Mouse (Mus musculus) left cerebral cortex, postnatal 36 days (tissue): ENCODE results near the gene Ociad1. TPM values are rescaled to one million over a fixed set of nuclear protein-coding genes. Genes with fewer than 3 reads are reported as not detected.
A peak's percentile ranks its signal among the peaks of the same experiment; 100 is the strongest.

ENCODE experiments used
- DNase-seq, 2 experiments: peaks; one replicate each; pipeline ENCODE4 v3.0.0; 2021 to 2022; ENCODE audit warnings: low spot score in 2 of 2, mixed read lengths in 1 of 2
- intact Hi-C: fragments of 180-260 bp; cut with DNase I; formaldehyde crosslinking; loops from one replicate; pipeline ENCODE4 v1.15.1; 2025
- total RNA-seq, 2 experiments: library from RNA; stranded (reverse); gene quantifications; 2 replicates each; pipeline ENCODE4 v1.2.3; 2021

Ociad1 gene
- total RNA-seq, 2 experiments from 2014 or later: 448 to 466 TPM

DNA sequence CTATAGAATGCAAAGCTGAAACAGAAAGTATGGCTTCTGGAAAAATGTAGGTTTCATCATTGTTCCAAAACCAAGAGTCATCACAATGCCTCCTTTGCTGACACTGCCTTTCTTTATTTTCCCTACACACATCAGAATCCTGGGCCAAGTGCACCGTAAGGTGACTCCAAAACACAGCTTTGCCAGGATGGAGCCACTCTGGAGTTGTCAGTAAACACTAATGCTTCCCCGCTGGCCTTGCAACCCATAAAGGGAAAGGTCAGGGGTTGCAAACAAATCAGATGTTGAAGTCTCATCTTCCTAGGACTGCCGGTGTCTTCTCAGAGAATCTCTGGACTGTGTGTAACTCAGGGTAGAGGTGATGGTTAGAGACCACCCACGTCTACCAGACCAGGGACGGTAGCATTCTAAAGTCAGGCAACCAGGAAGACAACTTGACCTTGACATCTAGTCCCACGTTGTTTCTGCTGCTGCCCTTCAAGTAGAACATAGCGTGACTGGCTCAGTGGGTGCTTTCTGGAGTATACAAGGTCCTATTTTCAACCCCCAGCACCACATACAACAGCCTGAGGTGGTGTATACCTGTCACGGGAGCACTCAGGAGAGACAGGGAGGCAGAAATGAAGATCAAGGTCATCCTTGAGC lies 32.1 kb downstream of the Ociad1 start:
- intact Hi-C loops: loop anchor here (5.0 kb wide), 1 partner anchor 58 kb away; no protein-coding TSS in a partner anchor
- no peak for DNase-seq

DNA sequence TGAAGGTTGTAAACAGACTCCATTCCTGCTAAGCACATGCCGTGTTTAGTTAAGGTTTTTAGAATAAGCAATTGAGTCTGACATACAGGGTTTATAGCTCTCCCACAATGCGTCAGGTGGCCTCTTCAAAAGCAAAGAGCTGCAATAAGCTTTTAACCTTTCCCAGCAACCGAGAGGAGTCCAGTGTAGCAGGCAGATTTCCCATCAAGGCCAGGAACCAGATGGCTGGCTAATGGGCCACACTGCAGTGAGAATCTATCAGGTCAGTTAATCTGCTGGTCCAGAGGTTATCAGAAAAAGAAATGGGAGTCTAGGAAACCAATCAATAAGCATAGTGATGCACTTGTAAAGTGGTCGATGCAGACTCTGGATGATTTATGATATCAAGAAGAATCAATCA lies 38.4 kb downstream of the Ociad1 start:
- intact Hi-C loops: no loop called here
- no peak for DNase-seq

DNA sequence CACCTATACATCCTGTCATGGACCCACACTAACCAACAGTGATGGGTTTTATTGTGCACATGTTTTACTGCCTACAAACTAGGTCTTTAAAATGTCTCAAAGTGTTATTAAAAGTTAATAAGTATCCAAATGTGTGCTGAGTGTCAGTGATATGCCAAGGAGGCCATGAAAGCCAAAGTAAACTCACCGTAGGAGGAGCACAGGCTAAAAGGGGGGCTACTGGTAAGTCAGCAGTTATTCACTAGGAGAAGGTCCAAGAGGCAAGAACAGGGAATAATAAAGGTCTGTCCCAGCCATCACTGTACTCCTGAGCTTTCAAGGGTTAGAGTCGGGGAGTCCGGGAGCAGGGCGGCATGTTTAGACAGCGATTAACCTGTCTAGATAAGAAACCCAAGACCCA lies 43.9 kb downstream of the Ociad1 start:
- intact Hi-C loops: no loop called here
- no peak for DNase-seq

DNA sequence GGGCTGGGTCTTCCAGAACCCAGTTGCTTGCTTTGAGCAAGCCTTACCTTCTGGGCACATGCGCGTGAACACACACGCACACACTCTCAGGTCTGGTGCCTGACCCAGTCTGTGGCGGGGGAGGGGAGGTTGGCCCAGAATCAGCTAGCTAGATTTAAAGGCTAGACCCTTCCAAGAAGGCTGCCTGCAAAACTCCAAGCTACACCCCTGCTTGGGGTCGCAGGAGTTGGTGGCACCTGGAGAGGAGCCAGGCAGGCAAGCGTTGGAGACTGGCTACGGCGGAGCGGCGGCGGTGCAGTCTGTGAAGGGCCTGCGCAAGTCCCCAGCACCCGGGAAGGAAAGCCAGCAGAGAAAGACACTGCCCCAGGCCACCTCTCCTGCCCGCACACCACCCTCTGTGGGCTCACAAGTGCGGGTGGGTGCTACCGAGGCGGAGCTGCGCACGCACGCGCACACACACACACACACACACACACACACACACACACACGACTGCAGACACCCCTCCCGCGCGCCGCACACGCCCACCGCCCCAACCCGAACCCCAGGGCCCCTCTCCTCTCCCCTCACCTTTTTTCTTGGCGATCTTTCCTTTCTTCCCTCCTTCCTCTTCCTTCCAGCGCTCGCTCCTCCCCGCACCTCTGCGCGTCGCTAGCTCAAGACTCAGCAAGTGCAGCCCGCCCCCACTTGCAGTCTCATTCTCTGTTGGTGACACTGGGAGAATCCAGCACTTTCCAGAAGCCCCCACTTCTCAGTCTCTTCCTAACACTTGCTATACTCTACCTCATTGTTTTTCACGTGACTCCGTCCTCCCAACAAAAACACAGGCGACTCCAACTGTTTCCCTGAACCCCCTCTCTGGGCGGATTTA lies 45.6 kb downstream of the Ociad1 start:
- intact Hi-C loops: no loop called here
- DNase-seq: peak; percentile 69 to 76

DNA sequence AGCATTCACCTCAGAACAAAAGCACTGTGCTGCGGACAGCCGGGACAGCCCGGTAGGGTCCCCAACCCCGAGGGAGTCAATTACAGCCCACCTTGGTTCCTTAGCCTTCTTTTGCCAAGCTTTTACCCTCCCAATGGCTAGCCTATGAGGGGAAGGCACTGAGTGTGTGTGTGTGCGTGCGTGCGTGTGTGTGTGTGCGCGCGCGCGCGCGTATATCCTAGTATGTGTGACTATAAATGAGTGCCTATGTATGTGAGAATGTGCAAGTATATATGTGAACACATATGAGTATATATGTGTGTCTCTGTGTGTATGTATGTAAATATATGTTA lies 46.2 kb downstream of the Ociad1 start:
- no peak for DNase-seq
- intact Hi-C loops: no loop called here

DNA sequence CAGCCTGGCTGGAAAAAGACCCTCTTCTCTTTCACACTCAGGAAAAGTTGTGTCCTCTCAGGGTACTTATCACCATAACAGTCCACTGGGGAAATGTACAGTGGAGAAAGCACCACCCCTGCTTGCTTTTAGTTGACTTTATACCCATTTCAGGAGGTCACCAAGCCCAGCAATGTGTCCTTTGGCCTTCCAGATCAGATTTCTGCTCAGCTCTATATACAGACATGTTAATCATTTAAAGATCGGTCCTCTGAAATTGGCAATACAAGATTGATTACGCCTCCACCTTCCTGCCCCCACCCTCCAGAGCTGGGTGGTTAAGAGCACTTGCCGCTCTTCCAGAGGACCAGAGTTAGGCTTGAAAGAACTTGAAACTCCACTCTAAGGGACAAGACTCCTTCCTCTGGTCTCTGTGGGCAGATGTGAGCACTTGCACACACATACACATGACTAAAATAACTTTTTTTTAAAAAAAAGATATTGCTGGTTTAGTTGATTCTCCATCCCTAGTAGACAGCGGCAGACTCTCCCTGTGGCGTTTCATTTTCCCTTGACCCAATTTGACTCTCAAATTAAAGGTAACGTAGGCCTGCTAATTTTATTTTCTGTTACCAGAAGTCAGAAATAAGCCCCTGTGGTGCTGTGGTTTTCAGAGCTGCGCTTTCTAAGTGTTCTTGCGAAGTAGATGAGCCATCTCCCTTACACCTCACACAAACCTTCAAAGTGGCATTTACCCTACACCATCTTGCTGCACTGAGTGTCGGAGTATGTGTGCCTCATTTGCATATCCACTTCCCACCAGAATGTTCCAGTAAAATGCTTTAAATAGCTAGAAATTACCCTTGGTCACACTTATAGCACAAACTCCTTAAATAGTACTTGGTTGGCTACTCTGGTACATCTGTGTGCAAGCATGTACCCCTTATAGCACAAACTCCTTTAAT lies 47.5 kb downstream of the Ociad1 start:
- peak in 1 of 2 experiments; percentile 47 for DNase-seq
- intact Hi-C loops: no loop called here

DNA sequence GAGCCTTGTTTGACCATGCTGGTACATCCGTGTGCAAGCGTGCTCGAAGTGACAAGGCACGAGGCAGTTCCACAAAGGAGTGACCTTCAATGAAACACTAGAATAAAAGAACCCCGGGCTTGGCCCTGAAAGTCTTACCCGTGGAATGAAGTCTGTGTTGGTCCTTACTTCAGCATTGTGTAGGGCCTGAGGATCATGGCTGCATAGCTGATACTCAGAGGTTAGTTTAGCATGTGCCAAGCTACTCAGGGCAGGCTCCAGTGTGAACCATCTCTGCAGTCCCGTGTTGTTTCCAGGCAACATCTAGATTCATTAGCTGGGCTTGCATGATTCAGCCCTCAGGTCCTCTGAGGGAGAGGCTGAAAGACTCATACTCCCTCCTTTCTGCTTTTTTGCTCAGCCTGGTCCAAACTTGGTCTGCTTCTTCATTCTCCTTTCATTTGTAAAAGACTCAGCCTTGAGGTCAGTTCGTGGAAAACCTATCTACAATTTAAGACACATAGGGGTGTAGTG lies 48.2 kb downstream of the Ociad1 start, which contains the start of gene Ociad2:
Gene Ociad2, minus strand, starts transcription at position 306 of the 513 bp plus-strand sequence.
- intact Hi-C loops: no loop called here
- DNase-seq: no peak

DNA sequence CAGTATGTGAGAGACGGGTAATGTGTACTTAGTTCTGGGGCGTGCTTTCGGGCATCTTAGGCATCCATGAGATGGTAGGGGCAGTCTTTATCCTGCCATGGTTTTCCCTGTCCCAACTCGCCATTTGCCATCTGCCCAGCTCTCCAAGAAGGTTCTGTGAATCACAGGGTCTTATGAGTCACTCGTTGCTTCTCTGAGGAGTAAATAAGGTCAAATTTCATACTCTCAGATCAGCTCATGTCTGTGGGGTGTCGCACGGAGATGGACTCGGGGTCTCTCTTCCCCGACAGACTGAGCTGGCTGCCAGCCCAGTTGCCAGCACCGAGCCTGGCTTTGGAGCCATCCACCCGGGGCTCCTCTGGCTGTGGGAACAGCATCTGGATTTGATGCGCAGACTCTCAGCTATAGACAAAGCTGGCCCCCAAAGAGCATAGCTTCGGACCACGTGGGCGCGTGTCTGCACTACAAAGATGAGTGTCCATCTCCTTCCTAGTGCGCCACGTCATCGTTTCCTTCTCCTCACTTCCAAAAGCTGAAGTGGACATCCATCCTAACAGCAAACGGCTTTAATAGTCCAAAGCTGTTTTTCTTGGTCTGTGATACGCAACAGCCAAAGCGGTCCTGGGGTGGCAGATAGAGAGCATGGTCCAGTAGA lies 50.2 kb downstream of the Ociad1 start:
- DNase-seq: no peak
- intact Hi-C loops: no loop called here

DNA sequence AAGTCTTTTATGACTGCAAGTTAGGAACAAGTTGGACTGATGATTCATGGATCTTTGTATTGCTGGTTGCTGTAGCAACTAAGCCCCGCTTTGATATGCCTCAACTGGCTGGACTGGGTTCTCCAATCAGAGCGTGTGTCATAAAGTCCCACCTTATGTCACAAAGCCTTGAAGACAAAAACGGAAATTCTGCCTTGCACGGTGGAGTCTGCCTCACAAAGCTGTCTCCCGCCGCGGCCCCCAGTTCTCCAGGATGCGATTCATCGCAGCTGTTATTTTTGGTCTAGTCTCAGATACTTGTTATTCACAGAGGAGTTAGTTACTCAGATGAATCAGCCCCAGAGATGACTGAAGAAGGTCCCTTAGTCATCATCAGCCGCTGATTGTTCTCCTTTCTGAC lies 51.7 kb downstream of the Ociad1 start:
- intact Hi-C loops: loop anchor here (2.0 kb wide), 1 partner anchor 14 kb away; no protein-coding TSS in a partner anchor
- DNase-seq: peak; percentile 82 to 84

DNA sequence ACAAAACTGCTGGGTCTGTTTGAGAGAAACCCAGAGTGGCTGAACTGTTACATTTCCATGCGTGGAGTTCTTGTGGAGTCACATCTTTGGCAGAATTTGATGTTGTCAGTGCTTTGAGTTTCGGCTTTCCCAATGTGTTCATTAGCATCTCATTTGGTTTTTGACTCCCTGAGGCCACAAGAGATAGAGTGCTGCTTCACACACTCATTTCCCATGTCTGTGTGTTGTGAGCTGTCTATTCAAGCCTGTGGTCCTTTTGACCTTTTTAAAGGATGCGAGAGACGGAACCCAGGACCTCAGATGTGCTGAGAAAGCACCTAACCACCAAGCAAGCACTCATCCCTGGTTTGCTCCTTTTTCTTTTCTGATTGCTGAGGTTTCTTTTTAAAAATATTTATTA lies 52.7 kb downstream of the Ociad1 start:
- intact Hi-C loops: loop anchor here (2.0 kb wide), 1 partner anchor 14 kb away; no protein-coding TSS in a partner anchor

DNA sequence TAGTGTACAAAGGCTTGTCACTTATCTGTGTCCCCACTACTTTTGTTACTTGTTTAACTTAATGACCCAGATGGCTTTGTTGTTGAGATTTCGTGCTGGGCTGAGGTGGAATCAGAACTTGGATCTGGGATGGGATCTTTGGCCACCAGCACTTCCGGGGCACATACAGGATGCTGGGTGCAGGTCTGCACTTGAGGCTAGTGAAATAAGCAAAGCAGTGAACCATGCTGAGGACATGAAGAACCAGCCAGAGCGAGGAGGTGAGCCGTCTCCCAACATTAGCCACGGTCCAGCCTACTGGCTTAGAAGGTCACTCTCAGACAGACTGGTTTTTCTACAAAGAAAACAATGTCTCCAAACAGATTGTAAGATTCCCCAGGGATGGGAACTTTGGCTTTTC lies 56.9 kb downstream of the Ociad1 start:
- intact Hi-C loops: no loop called here
- no peak for DNase-seq

More for the DNA sequence above, 52.7 kb downstream of the Ociad1 start:
- no peak for DNase-seq

DNA sequence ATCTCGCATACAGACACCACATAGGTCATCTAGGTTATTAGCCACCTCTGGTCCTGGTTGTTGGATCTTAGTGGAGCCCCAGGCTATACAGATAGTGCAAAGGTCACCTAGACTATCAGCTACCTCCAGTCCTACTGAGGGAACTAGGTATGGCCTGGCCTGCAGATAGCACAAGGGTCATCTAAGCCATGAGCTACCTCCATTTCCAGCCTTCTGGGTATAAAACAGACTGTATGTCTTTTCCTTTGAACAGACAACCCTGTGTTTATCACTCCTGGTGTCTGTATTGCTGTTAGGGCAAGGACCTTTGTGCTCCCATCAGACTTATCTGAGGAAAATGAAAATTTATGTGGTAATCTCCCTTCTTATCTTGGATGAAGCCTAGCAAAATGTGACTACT lies 59.2 kb downstream of the Ociad1 start:
- intact Hi-C loops: no loop called here

DNA sequence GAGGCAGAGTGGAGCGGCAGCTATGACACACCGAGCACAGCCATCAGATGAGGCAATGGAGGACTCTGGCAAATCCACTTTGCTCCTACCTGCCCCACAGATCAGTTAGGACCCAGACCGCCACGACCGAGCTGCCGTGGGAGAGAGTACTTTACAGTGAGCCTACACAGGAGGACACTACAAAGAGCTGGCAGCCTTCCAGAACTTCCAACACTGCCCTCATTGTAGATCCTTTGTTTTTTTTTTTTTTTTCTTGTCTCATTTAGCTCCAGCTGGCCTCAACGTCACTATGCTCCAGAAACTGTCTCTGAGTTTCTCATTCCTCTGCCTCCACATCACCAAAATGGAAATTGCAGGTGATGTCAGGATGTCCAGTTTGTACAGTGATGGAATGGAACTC lies 60.9 kb downstream of the Ociad1 start:
- DNase-seq: peak in 1 of 2 experiments; percentile 28
- intact Hi-C loops: no loop called here

More for the DNA sequence above, 59.2 kb downstream of the Ociad1 start:
- no peak for DNase-seq

DNA sequence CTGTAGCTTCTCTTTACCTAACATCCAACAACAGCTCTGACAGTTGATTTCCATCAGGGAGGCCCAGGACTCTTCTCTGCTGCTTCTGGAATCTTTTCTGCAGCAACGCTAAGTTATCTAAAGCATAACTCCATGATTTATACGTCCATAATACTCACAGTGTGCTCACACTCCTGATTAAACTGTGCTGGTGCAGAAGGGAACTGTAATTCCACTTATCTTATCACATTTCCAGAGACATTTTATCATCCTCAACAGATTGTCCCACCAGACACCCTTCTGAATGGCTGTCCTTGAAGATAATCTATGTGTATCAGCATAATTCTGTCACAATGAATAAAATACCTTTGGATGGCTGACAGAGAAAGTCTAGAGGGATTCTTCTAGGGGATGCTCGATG lies 61.4 kb downstream of the Ociad1 start:
- DNase-seq: no peak
- intact Hi-C loops: no loop called here

DNA sequence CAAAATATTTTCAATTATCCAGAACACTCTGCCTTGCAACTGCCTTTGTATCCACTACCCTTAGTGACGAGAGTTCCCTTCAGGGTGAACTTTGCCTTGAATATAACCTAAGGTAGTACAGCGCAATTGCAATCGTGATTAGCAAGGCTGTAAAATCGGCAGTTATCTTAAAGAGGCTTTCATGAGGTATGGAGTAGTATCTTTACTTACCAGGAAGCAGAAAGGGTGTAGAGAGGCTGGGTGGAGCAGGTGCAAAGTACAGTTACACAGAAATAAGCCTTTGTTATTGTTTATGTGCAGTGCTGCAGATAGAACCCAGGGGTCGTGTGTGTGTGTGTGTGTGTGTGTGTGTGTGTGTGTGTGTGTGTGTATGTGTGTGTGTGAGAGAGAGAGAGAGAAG lies 62.8 kb downstream of the Ociad1 start:
- intact Hi-C loops: no loop called here
- DNase-seq: no peak

DNA sequence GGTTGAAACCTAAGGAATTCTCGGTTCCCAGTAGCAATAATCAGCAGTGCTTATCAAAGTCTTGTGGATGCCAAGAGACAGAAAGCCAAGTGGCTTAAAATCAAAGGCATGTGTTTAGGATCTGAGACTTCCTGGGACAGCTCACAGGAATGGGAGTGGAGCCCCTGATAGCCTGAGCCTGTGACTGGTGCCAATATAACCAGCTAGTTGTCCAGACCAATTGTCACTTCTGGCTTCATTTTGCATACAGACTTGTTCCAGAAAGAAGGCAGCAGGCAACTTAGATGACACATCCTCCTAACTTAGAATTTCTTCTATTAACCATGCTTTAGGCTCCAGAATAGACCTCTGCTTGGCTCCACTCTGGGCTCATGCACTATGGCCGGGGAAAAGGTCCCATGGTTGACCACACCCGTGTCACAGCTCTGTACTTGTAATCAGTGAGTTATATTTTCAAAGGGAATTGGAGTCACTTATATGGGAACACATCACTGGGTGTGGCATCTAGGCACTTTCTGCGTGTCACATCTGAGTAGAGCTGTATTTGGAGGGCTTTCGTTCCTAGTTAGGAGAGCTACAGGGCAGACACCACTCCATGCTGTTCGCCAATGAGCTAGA lies 66.7 kb downstream of the Ociad1 start:
- intact Hi-C loops: loop anchor here (2.0 kb wide), 1 partner anchor 14 kb away; no protein-coding TSS in a partner anchor
- DNase-seq: no peak

DNA sequence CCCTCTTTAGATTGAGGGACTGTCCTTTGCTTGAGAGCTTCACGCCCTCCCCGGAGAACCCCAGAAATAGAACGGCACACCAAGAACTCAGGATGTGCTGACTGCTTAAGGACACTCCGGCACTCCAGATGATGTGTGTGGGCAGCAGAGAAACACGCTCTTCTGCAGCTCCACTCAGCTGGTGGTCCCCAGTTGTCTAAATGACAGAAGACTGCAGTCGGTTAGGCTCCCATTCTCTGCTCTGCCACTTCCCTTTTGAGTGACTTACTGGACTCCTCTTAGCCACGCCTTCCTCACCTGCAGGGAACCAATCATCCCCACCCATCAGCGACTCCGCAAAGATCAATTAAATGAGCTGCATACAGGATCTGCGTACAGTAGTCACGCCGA lies 67.2 kb downstream of the Ociad1 start:
- intact Hi-C loops: loop anchor here (2.0 kb wide), 1 partner anchor 15 kb away; no protein-coding TSS in a partner anchor

DNA sequence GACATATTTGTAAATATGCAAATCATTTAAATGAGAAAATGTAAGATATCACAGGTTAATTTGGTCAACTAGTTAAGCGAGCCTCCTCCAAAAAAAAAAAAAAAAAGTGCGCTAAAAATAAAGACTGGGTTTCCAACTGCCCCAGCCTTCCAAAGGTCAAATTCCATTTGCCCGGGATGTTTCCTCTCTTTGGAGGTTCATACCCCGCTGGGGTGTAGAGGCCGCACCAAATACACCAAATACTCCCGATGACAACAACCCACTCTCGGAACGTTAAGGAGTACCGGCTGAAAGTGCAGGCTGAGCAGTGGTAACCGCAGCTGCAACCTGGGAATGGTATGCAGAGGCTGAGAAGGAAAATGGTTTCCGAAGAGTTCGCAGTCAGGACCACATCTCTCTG lies 67.7 kb downstream of the Ociad1 start:
- intact Hi-C loops: no loop called here
- DNase-seq: no peak

More for the DNA sequence above, 67.2 kb downstream of the Ociad1 start:
- peak; percentile 79 to 87 for DNase-seq

DNA sequence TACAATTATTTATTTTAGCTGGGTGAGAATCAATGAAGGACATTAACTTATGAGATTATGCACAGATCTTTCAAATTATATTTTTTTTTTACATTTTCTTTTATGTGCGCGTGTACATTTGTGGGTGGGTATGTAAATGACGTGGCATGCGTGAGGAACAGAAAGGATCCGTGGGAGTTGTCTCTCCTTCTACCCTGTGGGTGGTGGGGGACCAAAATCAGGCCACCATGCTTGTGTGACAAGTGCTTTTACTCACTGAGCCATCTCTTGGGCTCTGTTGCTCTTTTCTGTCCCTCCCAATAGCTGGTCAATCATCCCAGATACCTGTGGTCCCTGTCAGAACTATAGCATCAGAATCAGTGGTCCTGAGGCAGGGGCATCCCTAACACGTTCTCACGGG lies 69.8 kb downstream of the Ociad1 start:
- intact Hi-C loops: no loop called here
- peak in 1 of 2 experiments; percentile 42 for DNase-seq
